Mouse (Mus musculus): ENCODE data around the gene Itm2c.

Itm2c gene

GRCm38 (mm10) chr1:85898761-85899387, 4.8 kb downstream of the Itm2c start:
- in situ Hi-C loops (cut with MboI, MseI): no loop called here

- in situ Hi-C loops (cut with MboI, MseI): no loop called here
These were observed 5.3 kb downstream of the Itm2c start for GRCm38 (mm10) chr1:85899388-85899761.

GRCm38 (mm10) chr1:85900521-85901333, 6.6 kb downstream of the Itm2c start:
- in situ Hi-C loops (cut with MboI, MseI): no loop called here

GRCm38 (mm10) chr1:85901516-85902107, 7.5 kb downstream of the Itm2c start:
- in situ Hi-C loops (cut with MboI, MseI): no loop called here

GRCm38 (mm10) chr1:85902108-85902561, 8.1 kb downstream of the Itm2c start:
- in situ Hi-C loops (cut with MboI, MseI): no loop called here

- in situ Hi-C loops (cut with MboI, MseI): no loop called here
These were observed 12.8 kb downstream of the Itm2c start for GRCm38 (mm10) chr1:85906892-85907291.

GRCm38 (mm10) chr1:85908754-85909590, 14.9 kb downstream of the Itm2c start:
- in situ Hi-C loops (cut with MboI, MseI): no loop called here

GRCm38 (mm10) chr1:85913078-85913755, 19.1 kb downstream of the Itm2c start:
- in situ Hi-C loops (cut with MboI, MseI): no loop called here

- in situ Hi-C loops (cut with MboI, MseI): no loop called here
These were observed 21.8 kb downstream of the Itm2c start for GRCm38 (mm10) chr1:85915890-85916289.

GRCm38 (mm10) chr1:85916830-85917450, 22.9 kb downstream of the Itm2c start:
- in situ Hi-C loops (cut with MboI, MseI): no loop called here

- in situ Hi-C loops (cut with MboI, MseI): no loop called here
These were observed 25.5 kb downstream of the Itm2c start for GRCm38 (mm10) chr1:85919621-85920020.

- in situ Hi-C loops (cut with MboI, MseI): no loop called here
These were observed 27.6 kb downstream of the Itm2c start for GRCm38 (mm10) chr1:85921725-85922124.

- in situ Hi-C loops (cut with MboI, MseI): no loop called here
These were observed 28.2 kb downstream of the Itm2c start for GRCm38 (mm10) chr1:85922127-85922864.

- in situ Hi-C loops (cut with MboI, MseI): no loop called here
These were observed 28.8 kb downstream of the Itm2c start for GRCm38 (mm10) chr1:85922865-85923211.

GRCm38 (mm10) chr1:85925183-85925582, 31.1 kb downstream of the Itm2c start:
- in situ Hi-C loops (cut with MboI, MseI): no loop called here

GRCm38 (mm10) chr1:85928057-85928687, 34.1 kb downstream of the Itm2c start, which contains the start of gene 4933407L21Rik:
Gene 4933407L21Rik, plus strand, starts transcription at chr1:85928483.
- in situ Hi-C loops (cut with MboI, MseI): no loop called here

- in situ Hi-C loops (cut with MboI, MseI): no loop called here
These were observed 34.6 kb downstream of the Itm2c start for GRCm38 (mm10) chr1:85928688-85929065.

- in situ Hi-C loops (cut with MboI, MseI): no loop called here
These were observed 35.3 kb downstream of the Itm2c start for GRCm38 (mm10) chr1:85929406-85929805.

- in situ Hi-C loops (cut with MboI, MseI): loop anchor here (5.0 kb wide), 3 partner anchors 46 to 79 kb away; no protein-coding TSS in a partner anchor
These were observed 37.1 kb downstream of the Itm2c start for GRCm38 (mm10) chr1:85931170-85931569.

All from regulatory T cell (primary cell).